Mouse (Mus musculus) MEL (cell line): Measurements from ENCODE around the gene Gtpbp6.

Source experiments
- CTCF ChIP-seq, 3 experiments: IDR thresholded peaks in 2 of 3; conservative IDR thresholded peaks in 1 of 3; 2 replicates each; pipeline ENCODE4 v1.5.1; 2011 to 2012; ENCODE audit warnings: low read length in 3 of 3, low read depth in 2 of 3, mild to moderate bottlenecking in 2 of 3, improper control_type of control experiment in 1 of 3, inconsistent platforms in 1 of 3, mixed read lengths in 1 of 3, moderate library complexity in 1 of 3; ENCODE audit not compliant: control insufficient read depth in 1 of 3, insufficient read depth in 1 of 3, poor library complexity in 1 of 3, severe bottlenecking in 1 of 3
- E2F4 ChIP-seq: IDR thresholded peaks from 2 replicates; pipeline ENCODE4 v1.6.1; 2011; ENCODE audit warnings: low read depth, low read length, improper control_type of control experiment, borderline replicate concordance
- EP300 ChIP-seq, 2 experiments: IDR thresholded peaks; 2 replicates each; pipeline ENCODE4 v1.6.1; 2011; ENCODE audit warnings: improper control_type of control experiment in 2 of 2, low read length in 2 of 2, low read depth in 1 of 2, mild to moderate bottlenecking in 1 of 2
- GATA1 ChIP-seq: IDR thresholded peaks from 2 replicates; pipeline ENCODE4 v1.6.1; 2011; ENCODE audit warnings: low read depth, low read length, improper control_type of control experiment
- HCFC1 ChIP-seq: IDR thresholded peaks from 2 replicates; pipeline ENCODE4 v1.6.1; 2012; ENCODE audit warnings: low read depth, mild to moderate bottlenecking, inconsistent platforms, low read length, improper control_type of control experiment, moderate library complexity
- KAT2A ChIP-seq: conservative IDR thresholded peaks from 2 replicates; pipeline ENCODE4 v1.6.1; 2012; ENCODE audit warnings: low read depth, low read length, improper control_type of control experiment, inconsistent platforms
- POLR2A ChIP-seq, 2 experiments: IDR thresholded peaks; 2 replicates each; pipeline ENCODE4 v1.6.1; 2011 to 2012; ENCODE audit warnings: low read length in 2 of 2, mild to moderate bottlenecking in 2 of 2, control low read depth in 1 of 2, improper control_type of control experiment in 1 of 2, low read depth in 1 of 2, moderate library complexity in 1 of 2; ENCODE audit not compliant: control insufficient read depth in 1 of 2, insufficient read depth in 1 of 2, poor library complexity in 1 of 2
- TCF12 ChIP-seq: IDR thresholded peaks from 2 replicates; pipeline ENCODE4 v1.6.1; 2014; ENCODE audit warnings: low read depth, mild to moderate bottlenecking, inconsistent platforms, low read length, improper control_type of control experiment, moderate library complexity
- ZC3H11A ChIP-seq: IDR thresholded peaks from 2 replicates; pipeline ENCODE4 v1.6.1; 2012; ENCODE audit warnings: low read depth, mild to moderate bottlenecking, inconsistent platforms, low read length, improper control_type of control experiment
- ZNF384 ChIP-seq: IDR thresholded peaks from 2 replicates; pipeline ENCODE4 v1.6.1; 2012; ENCODE audit warnings: low read depth, mild to moderate bottlenecking, inconsistent platforms, low read length, improper control_type of control experiment

- TF ChIP-seq POLR2A (IDR thresholded peaks at IDR 0.05; ENCODE audit: control insufficient read depth in 1 of 2, insufficient read depth in 1 of 2, low read depth in 1 of 2, low read length in 2 of 2, poor library complexity in 1 of 2), result 0 out of 4 replicates have a peak, but pooled peaks of 1 of the 2 experiments have one; percentile 15
- no peak for TF ChIP-seq EP300 (IDR thresholded peaks at IDR 0.05; ENCODE audit: low read depth in 1 of 2, low read length in 2 of 2)
- TF ChIP-seq ZNF384, result no peak
- no peak for TF ChIP-seq GATA1
- TF ChIP-seq KAT2A, result no peak
- TF ChIP-seq HCFC1, result no peak
- TF ChIP-seq CTCF (IDR thresholded peaks at IDR 0.05 in 2 of 3, conservative IDR thresholded peaks at IDR 0.05 in 1 of 3; ENCODE audit: control insufficient read depth in 1 of 3, insufficient read depth in 1 of 3, low read depth in 2 of 3, low read length in 3 of 3, poor library complexity in 1 of 3, severe bottlenecking in 1 of 3), result no peak
- TF ChIP-seq TCF12, result no peak
- TF ChIP-seq ZC3H11A, result no peak
- no peak for TF ChIP-seq E2F4
Observed at GRCm38 (mm10) chr5:110136087-110136464, 28.1 kb upstream of the Gtpbp6 start.
